Comparison of ENCODE assay signal across 22 mouse cellular contexts in the genomic region with DNA sequence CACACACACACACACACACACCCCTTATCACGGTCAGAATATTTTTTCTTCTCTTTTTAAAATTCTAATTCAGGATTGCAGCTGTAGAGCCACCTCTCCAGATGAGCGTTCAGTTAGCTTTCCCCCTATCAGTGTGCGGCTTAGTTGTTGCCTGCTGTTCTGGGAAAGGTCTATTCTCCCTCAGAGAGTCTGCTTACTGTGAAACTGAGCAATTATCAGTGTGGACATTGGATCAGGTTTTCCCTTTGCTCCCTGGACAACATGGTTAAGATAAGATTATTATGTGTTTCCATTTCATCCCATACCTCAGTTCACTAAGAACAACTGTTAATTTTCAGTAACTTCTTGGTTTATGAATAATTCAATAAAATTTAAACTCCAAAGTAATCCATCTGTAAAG.
"Had no signal": no experiment of that assay in that cellular context is flagged by ENCODE, and none has a peak within 500 bp of the region (broad histone marks: within the 10 kb centered on the region; RNA-seq: fewer than 3 reads in every experiment).

No protein-coding gene starts in this region.

- H3K36me3 ChIP-seq: heart, embryonic 10.5 days; heart, embryonic 13.5 days; heart, embryonic 15.5 days; hindbrain, embryonic 13.5 days; hindbrain, embryonic 15.5 days; limb, embryonic 13.5 days; limb, embryonic 15.5 days; liver, embryonic 12.5 days had no signal

- H3K4me1 ChIP-seq: hindbrain, embryonic 13.5 days; hindbrain, embryonic 15.5 days; limb, embryonic 13.5 days; limb, embryonic 15.5 days; liver, embryonic 12.5 days had no signal

- H3K27ac ChIP-seq: heart, embryonic 10.5 days; heart, embryonic 13.5 days; heart, embryonic 15.5 days; hindbrain, embryonic 13.5 days; hindbrain, embryonic 15.5 days; hindbrain, postnatal 0 days; layer of hippocampus, adult 2 months; limb, embryonic 13.5 days; limb, embryonic 15.5 days; liver, embryonic 12.5 days; liver, embryonic 14.5 days had no signal

- H3K9me3 ChIP-seq: heart, embryonic 10.5 days; heart, embryonic 13.5 days; heart, embryonic 15.5 days; hindbrain, embryonic 13.5 days; hindbrain, embryonic 15.5 days; limb, embryonic 13.5 days; limb, embryonic 15.5 days; liver, embryonic 12.5 days had no signal

- ATAC-seq: hindbrain, postnatal 0 days; liver, embryonic 12.5 days had no signal

- H3K9ac ChIP-seq: heart, embryonic 13.5 days; heart, embryonic 15.5 days; hindbrain, embryonic 13.5 days; hindbrain, embryonic 15.5 days; limb, embryonic 13.5 days; limb, embryonic 15.5 days; liver, embryonic 12.5 days; liver, embryonic 14.5 days had no signal

- H3K4me2 ChIP-seq: heart, embryonic 13.5 days; heart, embryonic 15.5 days; hindbrain, embryonic 13.5 days; hindbrain, embryonic 15.5 days; limb, embryonic 13.5 days; limb, embryonic 15.5 days; liver, embryonic 12.5 days had no signal

- DNase-seq: gastrocnemius, postnatal 14 days; gastrocnemius, postnatal 36 days; heart, adult 11 months; heart, postnatal 14 days; heart, postnatal 36 days; kidney, adult 18-20 months; kidney, adult 8-10 months; kidney, postnatal 10 days; kidney, postnatal 25 days; kidney, postnatal 4 days; left cerebral cortex, postnatal 4 days had no signal

- H3K27me3 ChIP-seq: heart, embryonic 13.5 days; heart, embryonic 15.5 days; hindbrain, embryonic 13.5 days; hindbrain, embryonic 15.5 days; limb, embryonic 13.5 days; limb, embryonic 15.5 days; liver, embryonic 12.5 days had no signal

- H3K4me3 ChIP-seq: heart, embryonic 10.5 days; heart, embryonic 13.5 days; heart, embryonic 15.5 days; hindbrain, embryonic 13.5 days; hindbrain, embryonic 15.5 days; layer of hippocampus, adult 2 months; limb, embryonic 13.5 days; limb, embryonic 15.5 days; liver, embryonic 12.5 days had no signal
